Mouse (Mus musculus): ENCODE measurements around the gene Olfr767.
"Not testable (repeated sequence)": the region's sequence is repeated elsewhere in the genome, so short reads cannot be mapped to it uniquely, and the experiment has no call there.

Gene Olfr767

DNA sequence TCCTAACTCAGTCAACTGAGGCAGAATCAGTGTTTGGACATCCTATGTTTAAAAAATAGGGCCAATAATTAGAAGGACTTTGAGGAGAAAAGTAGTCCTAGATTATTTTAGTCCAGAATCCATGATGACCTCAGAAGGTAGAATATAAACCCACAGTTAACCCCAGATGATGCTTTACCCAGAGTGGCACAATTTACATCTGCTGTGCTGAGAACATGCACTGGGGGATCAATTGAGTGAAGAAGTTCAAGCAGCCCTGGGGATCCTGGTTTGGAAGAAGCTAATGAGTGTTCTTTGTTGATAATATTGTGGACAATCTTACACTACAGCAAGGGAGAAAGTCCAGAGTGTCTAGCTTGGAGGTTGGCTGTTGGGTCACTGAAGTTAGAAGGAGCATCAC is at the start of gene Olfr767:
Gene Olfr767 (minus strand): TSS at position 101 of the 400 bp plus-strand sequence.
- not testable (repeated sequence) for DNase-seq (ENCODE audit: inconsistent age in 2 of 2, low spot score in 1 of 2)

DNA sequence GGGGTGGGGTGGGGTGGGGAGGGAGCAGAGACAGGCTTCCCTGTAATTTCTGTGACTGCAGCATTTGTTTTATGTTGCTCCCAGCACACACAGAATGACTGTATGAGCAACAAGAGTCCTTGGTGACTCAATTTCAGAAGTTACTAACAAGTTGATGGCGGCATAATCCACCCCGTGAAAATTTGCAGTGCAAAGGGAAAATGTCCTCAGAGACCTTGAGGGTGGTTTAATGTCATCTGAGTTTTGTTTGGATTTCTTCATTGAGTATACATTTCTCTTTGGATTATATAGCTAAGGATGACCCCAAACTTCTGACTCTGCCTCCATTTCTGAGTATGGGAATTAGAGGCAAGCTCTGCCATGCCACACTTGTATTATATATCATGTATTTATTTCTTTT is 35.1 kb upstream of the Olfr767 start, which contains the start of gene Olfr769:
Gene Olfr769 (minus strand): TSS at position 101 of the 400 bp plus-strand sequence.
- peak; percentile 13 to 58 for DNase-seq (ENCODE audit: inconsistent age in 2 of 2, low spot score in 1 of 2)

DNA sequence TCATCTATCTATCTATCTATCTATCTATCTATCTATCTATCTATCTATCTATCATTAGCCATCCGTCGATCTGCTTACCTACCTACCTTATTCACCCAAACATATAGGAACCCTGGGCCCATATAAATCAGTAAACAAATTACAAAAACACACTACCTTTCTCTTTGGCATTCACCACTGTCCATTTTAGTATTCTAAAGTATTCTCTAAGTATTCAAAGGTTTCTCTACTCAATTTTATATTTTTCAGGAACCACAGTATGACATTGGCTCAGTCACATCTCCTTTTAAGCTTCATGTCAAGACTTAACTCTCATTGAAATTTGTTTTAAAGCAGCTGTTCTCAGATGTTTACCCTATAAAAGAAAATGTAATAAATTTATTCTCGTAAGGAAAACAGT is 32.4 kb upstream of the Olfr767 start:
- DNase-seq (ENCODE audit: inconsistent age in 2 of 2, low spot score in 1 of 2): no peak

DNA sequence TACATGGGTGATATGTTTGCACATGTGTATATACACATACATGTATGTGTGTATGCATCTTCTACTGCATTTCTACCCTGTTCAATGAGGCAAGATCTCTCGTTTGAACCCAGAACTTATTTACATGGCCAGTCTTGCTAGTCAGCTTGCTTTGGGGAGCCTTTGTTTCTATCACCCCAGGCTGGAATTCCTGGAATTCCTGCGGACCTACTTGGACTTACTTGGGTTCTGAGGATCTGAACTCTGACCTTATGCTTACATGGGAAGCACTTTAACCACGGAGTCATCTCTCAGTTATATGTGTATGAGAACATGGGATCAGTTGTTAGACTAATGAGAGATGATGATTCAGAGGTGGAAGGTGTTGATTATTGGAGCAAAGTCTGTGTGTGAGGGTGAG is 18.5 kb upstream of the Olfr767 start:
- no peak for DNase-seq (ENCODE audit: inconsistent age in 2 of 2, low spot score in 1 of 2)

DNA sequence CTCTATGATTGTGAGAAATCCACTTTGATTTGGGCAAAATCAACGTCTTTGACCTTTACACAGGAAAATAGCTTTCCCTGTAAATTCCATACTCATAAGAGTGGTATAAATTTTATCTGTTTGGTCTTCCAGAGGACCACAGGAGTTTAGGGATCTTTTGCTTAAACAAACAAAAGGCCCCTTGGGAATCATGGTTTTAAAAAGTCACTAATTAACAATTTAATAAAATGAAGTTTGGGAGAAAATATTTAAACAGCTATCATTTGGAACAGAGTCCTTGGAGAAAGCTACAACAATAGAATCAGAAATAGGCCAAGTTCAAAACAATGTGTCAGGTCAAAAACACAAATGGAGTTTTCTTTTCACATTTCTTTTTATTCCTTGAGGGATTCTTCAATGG is 16.6 kb upstream of the Olfr767 start, which contains the start of gene Olfr768:
Gene Olfr768 (minus strand): TSS at position 101 of the 400 bp plus-strand sequence.
- no peak for DNase-seq (ENCODE audit: inconsistent age in 2 of 2, low spot score in 1 of 2)

DNA sequence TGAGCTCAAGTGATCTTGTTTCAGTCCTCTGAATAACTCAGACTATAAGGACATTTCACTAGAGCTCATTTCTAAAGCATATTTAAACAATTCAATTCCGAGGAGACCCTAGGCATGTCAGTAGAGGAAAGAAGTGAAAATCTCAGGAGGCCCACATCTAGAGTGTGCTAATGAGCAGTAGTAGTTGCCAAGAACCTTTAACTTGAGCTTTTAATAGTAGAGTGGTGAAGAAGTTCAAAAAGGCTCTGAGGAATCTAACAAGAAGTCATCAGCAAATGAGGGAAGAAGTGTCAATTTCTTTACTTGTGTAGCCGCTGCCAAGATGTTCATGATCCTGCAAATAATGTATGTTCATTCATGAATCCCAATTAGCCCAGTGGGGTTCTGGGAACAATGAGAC is 13.8 kb downstream of the Olfr767 start, which contains the start of gene Olfr766-ps1:
Gene Olfr766-ps1 (minus strand): TSS at position 101 of the 400 bp plus-strand sequence.
- DNase-seq (ENCODE audit: inconsistent age in 2 of 2, low spot score in 1 of 2): no peak

DNA sequence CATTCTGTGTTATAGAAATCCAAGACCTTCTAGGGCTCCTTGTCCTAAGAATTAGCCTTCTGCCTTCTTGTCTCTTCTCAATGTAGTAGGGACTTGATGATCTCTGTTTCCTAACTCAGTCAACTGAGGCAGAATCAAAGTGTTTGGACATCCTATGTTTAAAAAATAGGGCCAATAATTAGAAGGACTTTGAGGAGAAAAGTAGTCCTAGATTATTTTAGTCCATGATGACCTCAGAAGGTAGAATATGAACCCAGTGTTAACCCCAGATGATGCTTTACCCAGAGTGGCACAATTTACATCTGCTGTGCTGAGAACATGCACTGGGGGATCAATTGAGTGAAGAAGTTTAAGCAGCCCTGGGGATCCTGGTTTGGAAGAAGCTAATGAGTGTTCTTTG is 32.8 kb downstream of the Olfr767 start, which contains the start of gene Olfr765:
Gene Olfr765 (minus strand): TSS at position 101 of the 400 bp plus-strand sequence.
- not testable (repeated sequence) for DNase-seq (ENCODE audit: inconsistent age in 2 of 2, low spot score in 1 of 2)

DNA sequence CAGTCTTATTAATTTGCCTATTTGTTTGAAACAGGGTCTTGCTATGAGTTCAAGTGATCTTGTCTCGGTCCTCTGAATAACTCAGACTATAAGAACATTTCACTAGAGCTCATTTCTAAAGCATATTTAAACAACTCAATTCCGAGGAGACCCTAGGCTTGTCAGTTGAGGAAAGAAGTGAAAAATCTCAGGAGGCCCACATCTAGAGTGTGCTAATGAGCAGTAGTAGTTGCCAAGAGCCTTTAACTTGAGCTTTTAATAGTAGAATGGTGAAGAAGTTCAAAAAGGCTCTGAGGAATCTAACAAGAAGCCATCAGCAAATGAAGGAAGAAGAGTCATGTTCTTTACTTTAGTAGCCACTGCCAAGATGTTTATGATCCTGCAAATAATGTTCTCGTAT is 42.9 kb downstream of the Olfr767 start, which contains the start of gene Olfr764-ps1:
Gene Olfr764-ps1 (minus strand): TSS at position 101 of the 400 bp plus-strand sequence.
- DNase-seq (ENCODE audit: inconsistent age in 2 of 2, low spot score in 1 of 2): no peak

DNA sequence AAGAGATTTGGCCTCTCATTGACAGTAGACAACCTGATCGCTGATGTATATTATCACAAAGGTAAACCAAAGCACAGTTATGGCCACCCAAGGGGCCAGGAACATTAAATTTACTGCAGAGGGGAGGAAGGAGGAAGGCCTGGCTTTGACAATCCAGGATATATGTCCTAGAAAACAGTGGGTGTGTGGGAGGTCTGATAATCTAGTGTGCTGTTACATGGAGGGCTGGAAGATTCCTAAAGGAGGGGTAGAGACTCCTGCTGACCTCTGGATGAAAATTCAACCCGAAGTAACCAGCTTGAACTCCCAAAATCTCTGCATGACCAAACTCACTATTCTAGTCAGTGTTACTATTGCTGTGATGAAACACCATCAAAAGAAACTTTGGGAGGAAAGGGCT is 54.4 kb downstream of the Olfr767 start:
- no peak for DNase-seq (ENCODE audit: inconsistent age in 2 of 2, low spot score in 1 of 2)

DNA sequence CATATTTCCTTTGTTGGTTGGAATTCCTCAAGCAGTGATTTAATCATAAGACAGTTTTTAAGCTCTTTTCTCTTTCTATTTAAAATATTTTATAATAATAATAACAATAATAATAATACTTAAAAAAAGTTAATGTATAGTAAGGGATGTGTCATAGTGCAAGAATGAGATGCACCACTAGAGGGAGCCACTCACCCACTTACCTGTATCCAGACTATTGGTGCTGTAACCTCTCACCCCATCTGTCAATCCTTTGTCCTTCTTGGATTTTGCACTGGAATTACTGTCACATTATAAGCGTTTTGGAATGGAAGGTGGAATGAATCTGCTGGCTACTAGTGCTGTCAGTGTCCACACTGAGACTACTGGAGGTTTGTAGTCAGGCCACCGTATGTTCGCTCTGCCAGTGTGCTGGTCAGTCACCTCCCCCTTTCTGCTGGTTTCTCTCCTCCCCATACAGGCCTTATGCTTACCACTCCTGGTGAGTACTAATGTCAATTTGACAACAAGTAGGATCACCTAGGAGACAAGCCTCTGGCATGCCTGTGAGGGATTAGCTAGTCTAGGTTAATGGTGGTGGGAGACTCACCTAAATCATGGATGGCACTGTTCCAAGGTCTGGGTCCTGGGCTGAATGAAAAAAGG is 56.6 kb downstream of the Olfr767 start:
- peak in 1 of 2 experiments; percentile 74 for DNase-seq (ENCODE audit: inconsistent age in 2 of 2, low spot score in 1 of 2)
